Mouse (Mus musculus) retina, postnatal 1 day (tissue): ENCODE data around the gene Muc16.

Experiments used
- DNase-seq: peaks from one replicate; pipeline ENCODE4 v3.0.0-alpha.2; 2012

Gene Muc16

DNA sequence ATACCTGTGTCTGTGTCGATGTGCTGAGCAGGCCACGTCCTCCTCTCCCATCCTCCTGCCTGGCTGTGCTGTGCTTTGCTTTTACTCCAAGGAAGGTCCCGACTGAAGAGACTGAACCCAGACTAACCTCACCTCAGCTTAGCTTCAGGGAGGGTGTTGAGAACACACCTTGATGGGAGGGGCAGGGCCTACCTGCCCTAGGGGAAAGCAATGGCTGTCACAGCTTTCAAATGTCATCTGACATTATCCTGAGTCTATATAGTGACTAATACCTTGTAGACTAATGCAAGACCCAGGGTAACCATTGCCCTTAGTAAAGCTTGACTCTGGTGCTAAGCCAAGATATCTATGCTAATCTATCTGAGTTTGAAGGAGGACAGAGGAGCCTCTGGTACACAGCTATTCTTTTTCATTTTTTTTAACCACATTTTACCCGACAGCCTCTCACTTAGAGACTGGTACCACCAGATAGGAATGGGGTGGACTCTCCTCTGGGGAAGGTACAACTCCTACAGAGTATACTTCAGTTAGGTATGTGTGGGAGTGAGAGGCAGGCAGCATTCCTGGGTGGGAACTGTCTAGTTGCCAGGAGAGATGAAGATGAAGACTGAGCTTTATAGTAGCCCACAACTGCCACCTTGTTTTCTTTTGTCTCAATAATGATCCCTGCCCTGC lies at the start of gene Muc16:
Gene Muc16 (minus strand): TSS at position 51 of the 675 bp plus-strand sequence.
- DNase-seq: no peak

- peak; percentile 83 for DNase-seq
These were observed 48.4 kb upstream of the Muc16 start for GRCm38 (mm10) chr9:18722712-18723099.

DNA sequence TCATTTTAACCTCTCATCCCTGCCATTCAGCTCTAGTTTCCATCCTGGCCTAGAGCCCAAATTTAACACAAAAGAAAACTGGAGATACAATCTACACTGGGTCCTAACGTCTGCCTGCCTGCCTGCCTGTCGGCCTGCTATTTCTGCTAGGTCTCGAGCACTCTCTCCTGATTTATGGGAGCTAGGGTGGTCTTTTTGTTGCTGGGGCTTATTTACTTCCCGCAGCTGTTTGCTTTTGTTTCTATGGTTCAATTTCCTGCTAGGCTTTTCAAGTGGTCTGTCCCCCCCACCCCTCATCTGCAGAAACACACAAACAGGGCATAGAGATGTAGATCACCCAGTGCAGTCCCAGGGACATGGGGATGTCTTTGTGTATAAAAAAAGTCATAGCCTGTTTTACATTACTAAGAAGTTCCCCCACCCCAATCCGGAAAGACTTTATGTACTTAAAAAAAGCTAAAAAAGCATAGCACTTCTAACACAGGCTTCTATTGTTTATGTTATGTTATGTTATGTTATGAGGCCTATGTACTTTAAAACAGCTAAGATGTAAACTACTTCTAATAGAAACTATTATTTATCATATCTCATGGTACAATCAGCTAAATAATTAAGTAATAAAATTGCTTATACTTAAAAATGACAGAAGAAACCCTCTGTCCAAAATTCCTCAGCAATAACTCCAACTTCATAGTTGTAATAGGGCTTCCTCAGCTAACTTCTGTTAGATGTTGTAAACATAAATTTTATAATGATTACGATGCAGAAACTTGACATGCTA lies 47.8 kb upstream of the Muc16 start:
- peak; percentile 89 for DNase-seq

GRCm38 (mm10) chr9:18721011-18721410 lies 46.7 kb upstream of the Muc16 start:
- peak; percentile 15 for DNase-seq

GRCm38 (mm10) chr9:18705628-18706027 lies 31.3 kb upstream of the Muc16 start:
- no peak for DNase-seq

DNA sequence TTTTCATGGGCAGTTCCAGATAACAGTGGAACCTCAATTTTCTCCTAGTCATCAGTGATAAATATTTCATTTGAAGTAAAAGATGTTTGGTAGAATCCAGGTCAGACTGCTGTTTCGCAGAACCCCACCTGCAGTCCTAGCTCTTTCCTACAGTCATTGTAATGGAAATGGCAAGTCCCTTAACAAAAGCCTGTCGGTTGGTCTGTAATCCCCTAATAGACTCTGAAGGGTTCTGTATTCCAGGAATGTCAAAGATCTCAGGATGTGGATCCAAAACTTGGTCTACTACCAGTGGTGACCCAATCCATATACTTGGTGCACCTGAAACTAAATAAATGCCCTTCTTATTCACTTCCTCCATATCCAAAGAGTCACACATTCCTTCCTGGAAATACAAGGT lies 76.0 kb downstream of the Muc16 start:
- DNase-seq: no peak

DNA sequence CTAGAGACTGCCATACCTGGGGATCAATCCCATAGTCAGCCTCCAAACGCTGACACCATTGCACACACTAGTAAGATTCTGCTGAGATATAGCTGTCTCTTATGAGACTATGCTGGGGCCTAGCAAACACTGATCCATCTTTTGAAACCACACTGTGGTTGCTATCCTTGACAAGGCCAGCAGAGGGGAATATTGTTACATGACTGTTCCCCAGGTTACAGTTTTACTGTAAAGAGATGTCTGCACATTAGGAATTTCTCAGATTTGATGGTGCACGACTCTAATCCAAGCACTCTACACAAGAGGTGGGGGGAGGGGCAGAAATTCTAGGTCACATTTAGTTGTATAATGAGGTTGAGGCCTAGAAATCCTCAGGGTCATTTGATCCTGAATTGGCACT lies 166.2 kb downstream of the Muc16 start:
- DNase-seq: peak; percentile 27

DNA sequence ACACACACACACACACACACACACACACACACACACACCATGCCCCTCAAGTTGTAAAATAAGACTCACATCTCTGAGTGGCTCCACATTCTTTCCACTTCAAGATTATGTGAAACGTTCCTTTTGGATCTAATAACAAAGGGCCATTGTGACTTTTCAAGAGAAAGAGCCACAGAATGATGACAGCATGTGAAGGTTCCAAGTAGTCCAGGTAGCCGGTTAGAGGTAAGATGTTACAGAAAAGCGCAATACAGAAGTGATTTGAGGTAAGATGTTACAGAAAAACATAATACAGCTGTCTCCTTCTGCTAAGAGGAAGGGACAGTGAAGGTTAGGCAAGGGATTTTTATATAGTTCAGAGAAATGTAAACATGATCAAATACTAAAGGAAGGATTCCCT lies 196.2 kb downstream of the Muc16 start, which contains the start of the genes Zfp558 and Mbd3l1:
Gene Zfp558 (minus strand): TSS at position 101 of the 400 bp plus-strand sequence.
Gene Mbd3l1 (plus strand): TSS at position 192 of the 400 bp plus-strand sequence.
- DNase-seq: no peak

- peak; percentile 91 for DNase-seq
These were observed 200.8 kb downstream of the Muc16 start for GRCm38 (mm10) chr9:18473324-18474128.

DNA sequence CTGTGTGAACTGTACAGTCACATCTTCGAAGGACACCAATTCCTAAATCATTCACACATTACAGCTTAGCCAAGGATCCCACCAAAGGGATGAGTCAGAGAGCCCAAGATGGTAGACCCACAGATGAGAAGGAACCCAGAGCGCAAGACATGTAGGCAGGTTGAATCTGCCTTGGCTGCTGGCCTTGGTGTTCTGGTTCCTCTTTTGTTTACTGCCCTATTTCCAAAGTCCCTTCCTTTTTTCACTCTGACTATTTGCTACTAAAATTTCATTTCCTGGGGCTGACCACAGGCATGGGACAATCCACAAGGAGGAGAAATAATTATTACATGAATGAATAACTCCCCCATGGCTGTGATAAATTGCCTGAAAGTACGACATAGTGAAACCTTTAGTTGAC lies 206.3 kb downstream of the Muc16 start:
- no peak for DNase-seq

- no peak for DNase-seq
These were observed 207.0 kb downstream of the Muc16 start for GRCm38 (mm10) chr9:18467350-18467749.

DNA sequence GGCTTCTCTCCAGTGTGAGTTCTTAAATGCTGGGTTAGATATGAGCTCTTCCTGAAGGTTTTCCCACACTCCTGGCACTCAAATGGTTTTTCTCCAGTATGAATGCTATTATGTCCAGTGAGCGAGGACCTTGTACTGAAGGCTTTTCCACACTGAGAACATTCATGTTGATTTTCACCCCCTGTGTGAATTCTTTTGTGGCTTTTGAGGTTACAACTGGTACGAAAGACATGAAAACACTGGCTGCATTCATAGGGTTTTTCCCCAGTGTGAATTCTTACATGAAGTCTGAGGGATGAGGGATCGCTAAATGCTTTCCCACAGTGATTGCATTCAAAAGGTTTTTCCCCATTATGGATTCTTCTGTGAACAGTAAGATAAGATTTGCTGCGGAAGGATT lies 217.8 kb downstream of the Muc16 start:
- DNase-seq: no peak
